Mouse (Mus musculus) cerebellum, adult 2 months (tissue): ENCODE measurements around the gene Atf7. TPM values are rescaled to one million over a fixed set of nuclear protein-coding genes. Genes with fewer than 3 reads are reported as not detected.

Experiments
- DNase-seq, 2 experiments: peaks; one replicate each; pipeline ENCODE4 v3.0.0; 2021
- H3K27ac ChIP-seq: fragments of 200-500 bp; 2 replicates; pipeline ENCODE4 v1.5.1; 2012; ENCODE audit warnings: low read length, control low read depth, inconsistent platforms; ENCODE audit not compliant: insufficient read depth
- H3K27me3 ChIP-seq: fragments of 200-500 bp; 2 replicates; pipeline ENCODE4 v1.6.1; 2012; ENCODE audit warnings: inconsistent platforms, mild to moderate bottlenecking, low read length, moderate library complexity; ENCODE audit not compliant: control insufficient read depth, insufficient read depth
- H3K4me1 ChIP-seq: fragments of 200-500 bp; 2 replicates; pipeline ENCODE4 v1.6.1; 2011; ENCODE audit warnings: low read length; ENCODE audit not compliant: control insufficient read depth, insufficient read depth
- H3K4me3 ChIP-seq: fragments of 200-500 bp; replicated peaks from 2 replicates; pipeline ENCODE3; 2011; ENCODE audit warnings: mild to moderate bottlenecking, low read depth, low read length, control low read depth; ENCODE audit not compliant: insufficient read depth
- CTCF ChIP-seq: fragments of 200-500 bp; IDR thresholded peaks from 2 replicates; pipeline ENCODE4 v1.5.1; 2011; ENCODE audit warnings: low read depth, mild to moderate bottlenecking, control low read depth, low read length, moderate library complexity, borderline replicate concordance; ENCODE audit not compliant: insufficient read depth
- POLR2A ChIP-seq: fragments of 200-500 bp; IDR thresholded peaks from 2 replicates; pipeline ENCODE4 v1.6.1; 2011; ENCODE audit warnings: low read length, control low read depth, borderline replicate concordance; ENCODE audit not compliant: insufficient read depth
- WGBS: fragments of 180-500 bp; shearing (Covaris S2); methylation state at CpG from one replicate; pipeline ENCODE4 v1.1.7; 2018; 5-methylcytosine and 5-hydroxymethylcytosine counted together
- polyA plus RNA-seq: library from polyadenylated mRNA; depleted of rRNA; stranded (reverse); fragments of >200 nt; gene quantifications from 2 replicates; pipeline ENCODE4 v1.2.3, GENCODE M21; 2012

Atf7 gene
- polyA plus RNA-seq, 1 experiment: 66.6 TPM

- peaks cover 42% of the 10 kb centered on the region for H3K4me1 ChIP-seq
- TF ChIP-seq CTCF: no peak
- peak overlapping the region; percentile 99 for H3K27ac ChIP-seq
- peak in 1 of 2 experiments; percentile 23 for DNase-seq
- no peak overlapping the region for H3K4me3 ChIP-seq
- whole genome bisulfite sequencing: 80% methylated on average over 4 of the region's 4 CpGs
- no peaks in the 10 kb centered on the region for H3K27me3 ChIP-seq
Measured at GRCm38 (mm10) chr15:102531586-102531985, 93.7 kb downstream of the Atf7 start.

GRCm38 (mm10) chr15:102530566-102530965 lies 94.7 kb downstream of the Atf7 start:
- H3K27me3 ChIP-seq: no peaks in the 10 kb centered on the region
- peaks cover 42% of the 10 kb centered on the region for H3K4me1 ChIP-seq
- H3K4me3 ChIP-seq: no peak overlapping the region
- WGBS: 83% methylated on average over 4 of the region's 4 CpGs
- peak overlapping the region; percentile 94 for H3K27ac ChIP-seq
- peak in 1 of 2 experiments; percentile 25 for DNase-seq
- TF ChIP-seq POLR2A: no peak
- no peak for TF ChIP-seq CTCF

- WGBS: 100% methylated on average over 1 of the region's 1 CpGs
- no peak for TF ChIP-seq POLR2A
- no peak for TF ChIP-seq CTCF
- no peak overlapping the region for H3K4me3 ChIP-seq
- H3K27me3 ChIP-seq: no peaks in the 10 kb centered on the region
- peak in 1 of 2 experiments; percentile 8 for DNase-seq
- no peak overlapping the region for H3K27ac ChIP-seq
- peaks cover 41% of the 10 kb centered on the region for H3K4me1 ChIP-seq
Measured at GRCm38 (mm10) chr15:102528396-102528795, 96.9 kb downstream of the Atf7 start.

DNA sequence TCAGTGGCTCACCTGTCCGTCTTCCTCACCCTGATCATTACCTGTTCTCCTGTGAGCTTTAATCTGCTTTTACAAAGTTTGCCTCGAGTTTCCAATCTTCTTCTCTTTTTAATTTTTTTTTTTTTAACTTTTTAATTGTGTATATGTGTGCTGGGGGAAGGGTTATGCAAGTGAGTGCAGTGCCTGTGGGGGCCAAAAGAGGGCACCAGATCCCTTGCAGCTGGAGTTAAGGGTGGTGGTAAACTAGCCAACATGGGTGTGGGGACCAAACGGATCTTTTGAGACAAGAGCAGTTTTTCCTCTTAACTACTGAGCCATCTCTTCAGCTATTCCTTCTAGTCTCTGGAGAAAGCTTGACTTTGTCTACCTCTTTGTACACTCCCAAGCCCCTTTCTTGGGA lies 97.3 kb downstream of the Atf7 start:
- peak in 1 of 2 experiments; percentile 24 for DNase-seq
- peak; percentile 61; the same call in 1 of the 2 replicates for TF ChIP-seq CTCF
- no peak for TF ChIP-seq POLR2A
- 72% methylated on average over 3 of the region's 3 CpGs for WGBS

DNA sequence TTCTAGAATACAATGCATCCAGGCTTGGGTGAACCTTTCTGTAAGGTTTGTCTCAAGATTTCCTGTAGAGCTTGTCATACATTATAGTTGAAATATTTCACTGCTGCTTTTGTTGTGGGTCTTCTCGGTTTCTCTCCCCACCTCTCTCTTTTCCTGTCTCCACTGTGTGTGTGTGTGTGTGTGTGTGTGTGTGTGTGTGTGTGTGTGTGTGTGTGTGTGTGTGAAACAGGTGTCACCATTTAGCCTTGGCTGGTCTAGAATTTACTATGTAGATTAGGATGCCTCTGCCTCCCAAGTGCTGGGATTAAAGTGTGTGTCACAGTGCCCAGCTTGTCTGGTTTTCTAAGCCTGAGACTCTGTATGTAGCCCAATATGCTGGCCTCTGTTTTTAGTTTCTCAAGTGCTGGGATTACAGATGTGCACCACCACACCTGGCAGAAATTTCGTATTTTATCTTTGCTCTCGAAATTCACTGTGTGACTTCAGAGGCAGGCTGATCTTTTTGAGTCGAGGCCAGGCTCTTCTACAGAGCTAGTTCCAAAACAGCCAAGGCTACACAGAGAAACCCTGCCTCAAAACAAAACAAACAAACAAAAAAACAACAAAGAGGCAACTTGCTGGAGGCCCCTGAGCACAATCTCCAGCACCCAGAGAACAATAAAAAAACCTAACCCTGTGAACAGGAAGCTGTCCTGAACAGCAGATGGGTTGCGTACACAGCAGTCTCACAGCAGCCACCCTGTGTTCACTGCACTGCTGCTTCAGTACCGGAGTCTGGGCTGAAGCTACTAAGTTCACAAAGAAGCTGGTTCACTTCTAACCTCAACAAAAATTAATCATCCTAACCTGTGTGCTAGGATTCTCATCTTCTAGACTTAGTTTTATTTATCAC lies 98.9 kb downstream of the Atf7 start:
- H3K27ac ChIP-seq: peak overlapping the region; percentile 39; the same call in 1 of the 2 replicates
- no peaks in the 10 kb centered on the region for H3K27me3 ChIP-seq
- TF ChIP-seq POLR2A (no peak), CTCF (no peak)
- no peak overlapping the region for H3K4me3 ChIP-seq
- 69% methylated on average over 6 of the region's 6 CpGs for WGBS
- DNase-seq: no peak
- H3K4me1 ChIP-seq: peaks cover 27% of the 10 kb centered on the region

More for the DNA sequence above, 97.3 kb downstream of the Atf7 start:
- Histone ChIP-seq H3K27ac (no peak overlapping the region), H3K4me1 (peaks cover 36% of the 10 kb centered on the region), H3K27me3 (no peaks in the 10 kb centered on the region), H3K4me3 (no peak overlapping the region)

DNA sequence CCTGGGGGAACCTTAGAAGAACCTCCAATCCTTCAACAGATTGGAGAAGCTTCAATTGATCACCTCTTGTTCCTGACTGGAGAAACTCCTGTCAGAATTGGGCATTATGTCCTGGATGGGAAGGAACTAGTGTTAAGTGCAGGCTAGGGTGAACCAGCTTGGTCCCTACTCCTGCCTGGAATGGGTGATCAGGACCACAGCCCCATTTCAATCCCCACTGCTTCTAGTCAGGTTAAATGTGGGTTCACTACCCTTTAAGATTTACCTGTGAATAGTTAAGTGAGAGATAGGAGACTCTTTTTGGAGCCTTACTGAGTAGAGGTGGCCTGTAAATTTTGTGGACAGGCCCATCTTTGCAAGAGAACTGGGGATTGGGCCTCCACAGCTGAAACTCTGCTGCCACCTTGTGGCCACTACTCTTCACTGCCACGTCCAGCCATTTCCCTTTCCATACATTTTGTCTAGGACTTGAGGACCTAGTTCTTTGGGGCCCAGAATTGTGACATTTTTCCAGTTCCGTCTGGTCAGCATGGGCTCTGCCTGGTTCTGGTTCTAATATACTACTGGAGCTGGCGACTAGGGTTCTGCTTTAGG lies 100.3 kb downstream of the Atf7 start, which contains the start of gene Npff:
Gene Npff, minus strand, starts transcription at position 51 of the 594 bp plus-strand sequence.
- 4% methylated on average over 3 of the region's 3 CpGs for WGBS
- no peak for TF ChIP-seq POLR2A
- TF ChIP-seq CTCF: peak; percentile 87
- peak; percentile 84 to 89 for DNase-seq
- peaks cover 30% of the 10 kb centered on the region for H3K4me1 ChIP-seq
- peak within 1 kb of the TSS; percentile 36 for H3K27ac ChIP-seq
- no peaks in the 10 kb centered on the region for H3K27me3 ChIP-seq
- no peak within 1 kb of the TSS for H3K4me3 ChIP-seq

GRCm38 (mm10) chr15:102521480-102521879 lies 103.8 kb downstream of the Atf7 start:
- no peak overlapping the region for H3K4me3 ChIP-seq
- WGBS: 74% methylated on average over 4 of the region's 4 CpGs
- TF ChIP-seq CTCF: no peak
- no peak for TF ChIP-seq POLR2A
- H3K4me1 ChIP-seq: peaks cover 26% of the 10 kb centered on the region
- DNase-seq: peak in 1 of 2 experiments; percentile 23
- H3K27ac ChIP-seq: peak overlapping the region; percentile 62; the same call in 1 of the 2 replicates
- H3K27me3 ChIP-seq: no peaks in the 10 kb centered on the region

DNA sequence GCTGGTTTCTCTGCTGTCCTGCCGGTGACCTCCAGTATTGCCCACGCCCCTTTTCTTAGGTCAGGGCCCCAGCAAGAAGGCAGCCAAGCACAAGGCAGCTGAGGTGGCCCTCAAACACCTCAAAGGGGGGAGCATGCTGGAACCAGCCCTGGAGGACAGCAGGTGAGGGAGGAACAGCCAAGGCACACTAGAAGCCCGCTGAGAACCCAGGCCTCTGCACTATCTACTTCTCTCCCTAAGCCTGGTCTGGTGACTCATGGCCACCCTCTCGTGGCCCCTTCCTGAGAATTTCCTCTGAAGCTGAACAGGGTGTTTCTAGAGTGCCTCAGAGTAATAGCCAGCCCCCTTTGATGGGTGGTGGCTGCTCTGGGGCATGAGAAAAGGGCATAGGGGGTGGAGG lies 104.8 kb downstream of the Atf7 start:
- peak; percentile 60 to 75 for DNase-seq
- WGBS: 17% methylated on average over 4 of the region's 4 CpGs

More for the DNA sequence above, 104.8 kb downstream of the Atf7 start:
- TF ChIP-seq CTCF (no peak), POLR2A (no peak)
- Histone ChIP-seq H3K4me3 (no peak overlapping the region), H3K27me3 (no peaks in the 10 kb centered on the region), H3K27ac (peak overlapping the region; percentile 62), H3K4me1 (peaks cover 26% of the 10 kb centered on the region)
